Mouse (Mus musculus) layer of hippocampus, adult 8-10 months (tissue): ENCODE measurements around the gene Ube2e2. TPM values are rescaled to one million over a fixed set of nuclear protein-coding genes. Genes with fewer than 3 reads are reported as not detected.
A peak's percentile ranks its signal among the peaks of the same experiment; 100 is the strongest.
"Not testable (repeated sequence)": the region's sequence is repeated elsewhere in the genome, so short reads cannot be mapped to it uniquely, and the experiment has no call there.

ENCODE experiments used
- DNase-seq, 2 experiments: peaks; one replicate each; pipeline ENCODE4 v3.0.0; 2022; ENCODE audit warnings: low spot score in 2 of 2
- total RNA-seq, 4 experiments: library from RNA; stranded (reverse); gene quantifications; 2 replicates each; pipeline ENCODE4 v1.2.4; 2022

Gene Ube2e2
- total RNA-seq, 4 experiments from 2014 or later = 182 to 214 (median 199) TPM

GRCm38 (mm10) chr14:18637739-18638138, 256.3 kb downstream of the Ube2e2 start:
- no peak for DNase-seq

GRCm38 (mm10) chr14:18628170-18628569, 265.9 kb downstream of the Ube2e2 start:
- no peak for DNase-seq

- DNase-seq = no peak
Measured at GRCm38 (mm10) chr14:18618603-18619002, 275.5 kb downstream of the Ube2e2 start.

GRCm38 (mm10) chr14:18601927-18602326, 292.1 kb downstream of the Ube2e2 start:
- DNase-seq = no peak

GRCm38 (mm10) chr14:18586239-18587034, 307.6 kb downstream of the Ube2e2 start:
- DNase-seq = no peak

GRCm38 (mm10) chr14:18581735-18582134, 312.3 kb downstream of the Ube2e2 start:
- no peak for DNase-seq

GRCm38 (mm10) chr14:18574756-18575155, 319.3 kb downstream of the Ube2e2 start:
- DNase-seq = no peak

GRCm38 (mm10) chr14:18574130-18574721, 319.8 kb downstream of the Ube2e2 start:
- no peak for DNase-seq

- no peak for DNase-seq
Measured at GRCm38 (mm10) chr14:18573286-18573956, 320.6 kb downstream of the Ube2e2 start.

- DNase-seq = no peak
Measured at GRCm38 (mm10) chr14:18572852-18573251, 321.2 kb downstream of the Ube2e2 start.

GRCm38 (mm10) chr14:18569615-18570014, 324.5 kb downstream of the Ube2e2 start:
- no peak for DNase-seq

GRCm38 (mm10) chr14:18564999-18565398, 329.1 kb downstream of the Ube2e2 start:
- not testable (repeated sequence) for DNase-seq

- DNase-seq = no peak
Measured at GRCm38 (mm10) chr14:18555287-18555686, 338.8 kb downstream of the Ube2e2 start.

GRCm38 (mm10) chr14:18554627-18554988, 339.5 kb downstream of the Ube2e2 start:
- DNase-seq = no peak

- DNase-seq = peak in 1 of 2 experiments; percentile 20
Measured at GRCm38 (mm10) chr14:18553987-18554626, 340.0 kb downstream of the Ube2e2 start.

- no peak for DNase-seq
Measured at GRCm38 (mm10) chr14:18547541-18547940, 346.5 kb downstream of the Ube2e2 start.

GRCm38 (mm10) chr14:18539092-18539491, 355.0 kb downstream of the Ube2e2 start:
- not testable (repeated sequence) for DNase-seq

- DNase-seq = no peak
Measured at GRCm38 (mm10) chr14:18530899-18531298, 363.2 kb downstream of the Ube2e2 start.

- no peak for DNase-seq
Measured at GRCm38 (mm10) chr14:18530496-18530895, 363.6 kb downstream of the Ube2e2 start.
